Comparison of ENCODE assay signal across 12 mouse cellular contexts in genomic region chr4:63316076-63316746, GRCm38 (mm10). TPM values are rescaled to one million over a fixed set of nuclear protein-coding genes. Genes with fewer than 3 reads are reported as not detected.
DNase-seq lines count a peak whose midpoint lies in the region; ATAC-seq and TF ChIP-seq lines count a peak whose summit lies in the region.
"Had no signal": no experiment of that assay in that cellular context is flagged by ENCODE, and none has a peak within 500 bp of the region (broad histone marks: within the 10 kb centered on the region; RNA-seq: fewer than 3 reads in every experiment).

No protein-coding gene starts in this region.

- no peak overlapping the region for H3K9ac ChIP-seq in hindbrain, embryonic 11.5 days (ENCODE audit: low read depth, low read length)
- H3K9ac ChIP-seq in hindbrain, embryonic 12.5 days = no peak overlapping the region
- H3K9ac ChIP-seq in embryonic facial prominence, embryonic 14.5 days (ENCODE audit: low read depth, low read length) = no peak overlapping the region
- no peak overlapping the region for H3K9ac ChIP-seq in hindbrain, postnatal 0 days (replicated peaks; ENCODE audit: low read length)
- no peak overlapping the region for H3K9ac ChIP-seq in stomach, postnatal 0 days (ENCODE audit: low read length)
- H3K9ac ChIP-seq: liver, embryonic 14.5 days had no signal

- no peak overlapping the region for H3K27ac ChIP-seq in hindbrain, embryonic 11.5 days (ENCODE audit: low read depth, low read length)
- H3K27ac ChIP-seq in hindbrain, embryonic 12.5 days = no peak overlapping the region
- H3K27ac ChIP-seq in embryonic facial prominence, embryonic 14.5 days (replicated peaks; ENCODE audit: low read depth, low read length) = no peak overlapping the region
- no peak overlapping the region for H3K27ac ChIP-seq in hindbrain, postnatal 0 days
- no peak overlapping the region for H3K27ac ChIP-seq in stomach, postnatal 0 days (replicated peaks)
- H3K27ac ChIP-seq: liver, embryonic 14.5 days had no signal

- H3K4me1 ChIP-seq in hindbrain, embryonic 11.5 days (replicated peaks; ENCODE audit: control insufficient read depth, insufficient read depth, low read length) = no peaks in the 10 kb centered on the region
- H3K4me1 ChIP-seq in hindbrain, embryonic 12.5 days = no peaks in the 10 kb centered on the region
- H3K4me1 ChIP-seq in embryonic facial prominence, embryonic 14.5 days (ENCODE audit: control insufficient read depth, insufficient read depth, low read length) = no peaks in the 10 kb centered on the region; the same call in 1 of the 2 replicates
- no peaks in the 10 kb centered on the region for H3K4me1 ChIP-seq in hindbrain, postnatal 0 days (ENCODE audit: insufficient read depth, low read length)
- H3K4me1 ChIP-seq in stomach, postnatal 0 days (replicated peaks; ENCODE audit: control insufficient read depth, insufficient read depth) = no peaks in the 10 kb centered on the region

- TF ChIP-seq EP300 in stomach, postnatal 0 days (optimal IDR thresholded peaks at IDR 0.05) = no peak

- DNase-seq in hindbrain, embryonic 11.5 days (ENCODE audit: low spot score) = no peak
- DNase-seq in 416B (ENCODE audit: low read depth) = peak; percentile 16
- DNase-seq in embryonic facial prominence, embryonic 14.5 days (ENCODE audit: low spot score) = peak; percentile 68
- DNase-seq in hindbrain, postnatal 0 days (ENCODE audit: low spot score) = no peak
- no peak for DNase-seq in stomach, postnatal 0 days (ENCODE audit: low spot score)
- no peak for DNase-seq in cerebellum, adult 11-12 months

- no peak overlapping the region for H3K4me2 ChIP-seq in hindbrain, embryonic 11.5 days (replicated peaks; ENCODE audit: low read depth, low read length)
- H3K4me2 ChIP-seq in hindbrain, embryonic 12.5 days (replicated peaks) = no peak overlapping the region
- H3K4me2 ChIP-seq in embryonic facial prominence, embryonic 14.5 days (ENCODE audit: low read depth, low read length) = no peak overlapping the region
- no peak overlapping the region for H3K4me2 ChIP-seq in hindbrain, postnatal 0 days (ENCODE audit: low read depth, low read length)
- no peak overlapping the region for H3K4me2 ChIP-seq in stomach, postnatal 0 days (replicated peaks; ENCODE audit: low read depth)

- no peaks in the 10 kb centered on the region for H3K27me3 ChIP-seq in hindbrain, embryonic 11.5 days (ENCODE audit: control insufficient read depth, insufficient read depth, low read length)
- H3K27me3 ChIP-seq in hindbrain, embryonic 12.5 days = no peaks in the 10 kb centered on the region
- no peaks in the 10 kb centered on the region for H3K27me3 ChIP-seq in embryonic facial prominence, embryonic 14.5 days (replicated peaks; ENCODE audit: control insufficient read depth, insufficient read depth, low read length)
- H3K27me3 ChIP-seq in hindbrain, postnatal 0 days (ENCODE audit: insufficient read depth, low read length) = no peaks in the 10 kb centered on the region
- H3K27me3 ChIP-seq in stomach, postnatal 0 days (ENCODE audit: control insufficient read depth, insufficient read depth, low read length) = no peaks in the 10 kb centered on the region

- WGBS in hindbrain, embryonic 11.5 days = 76% methylated on average over 9 of the region's 9 CpGs
- WGBS in hindbrain, embryonic 12.5 days = 65% methylated on average over 9 of the region's 9 CpGs
- WGBS in embryonic facial prominence, embryonic 14.5 days = 51% methylated on average over 8 of the region's 9 CpGs
- 60% methylated on average over 9 of the region's 9 CpGs for WGBS in hindbrain, postnatal 0 days
- WGBS in stomach, postnatal 0 days = 42% methylated on average over 9 of the region's 9 CpGs

- H3K4me3 ChIP-seq in hindbrain, embryonic 11.5 days (ENCODE audit: low read depth, low read length) = no peak overlapping the region
- H3K4me3 ChIP-seq in hindbrain, embryonic 12.5 days = no peak overlapping the region
- no peak overlapping the region for H3K4me3 ChIP-seq in embryonic facial prominence, embryonic 14.5 days (ENCODE audit: low read depth, low read length)
- no peak overlapping the region for H3K4me3 ChIP-seq in hindbrain, postnatal 0 days (ENCODE audit: low read length)
- no peak overlapping the region for H3K4me3 ChIP-seq in stomach, postnatal 0 days (ENCODE audit: low read depth, low read length)
- H3K4me3 ChIP-seq: erythroblast, embryonic 14.5 days had no signal

- H3K36me3 ChIP-seq in hindbrain, embryonic 11.5 days (ENCODE audit: control insufficient read depth, insufficient read depth, low read length) = no peaks in the 10 kb centered on the region
- no peaks in the 10 kb centered on the region for H3K36me3 ChIP-seq in hindbrain, embryonic 12.5 days
- H3K36me3 ChIP-seq in embryonic facial prominence, embryonic 14.5 days (ENCODE audit: control insufficient read depth, insufficient read depth, low read length) = peaks cover 73% of the 10 kb centered on the region
- H3K36me3 ChIP-seq in hindbrain, postnatal 0 days (ENCODE audit: insufficient read depth, low read length) = no peaks in the 10 kb centered on the region
- H3K36me3 ChIP-seq in stomach, postnatal 0 days (ENCODE audit: control insufficient read depth, insufficient read depth, low read length) = peaks cover 2% of the 10 kb centered on the region
- H3K36me3 ChIP-seq: G1E had no signal

- 0 out of 2 replicates have a peak, but pooled peaks have one; percentile 15 for ATAC-seq in hindbrain, embryonic 11.5 days (ENCODE audit: low FRiP score)
- ATAC-seq in hindbrain, embryonic 12.5 days (ENCODE audit: low FRiP score) = no peak
- ATAC-seq in embryonic facial prominence, embryonic 14.5 days (ENCODE audit: low read depth) = 0 out of 2 replicates have a peak, but pooled peaks have one; percentile 41
- peak; percentile 60 for ATAC-seq in hindbrain, postnatal 0 days
- ATAC-seq in stomach, postnatal 0 days (ENCODE audit: low FRiP score, low TSS enrichment) = peak; percentile 68
- no peak for ATAC-seq in megakaryocyte-erythroid progenitor cell, adult 5-6 weeks (replicated peaks; ENCODE audit: low FRiP score, low TSS enrichment, poor library complexity, severe bottlenecking)

- no peaks in the 10 kb centered on the region for H3K9me3 ChIP-seq in hindbrain, embryonic 11.5 days (ENCODE audit: control insufficient read depth, low read length)
- no peaks in the 10 kb centered on the region for H3K9me3 ChIP-seq in hindbrain, embryonic 12.5 days (replicated peaks)
- no peaks in the 10 kb centered on the region for H3K9me3 ChIP-seq in embryonic facial prominence, embryonic 14.5 days (ENCODE audit: control insufficient read depth, low read length)
- H3K9me3 ChIP-seq in hindbrain, postnatal 0 days (ENCODE audit: low read length) = no peaks in the 10 kb centered on the region
- no peaks in the 10 kb centered on the region for H3K9me3 ChIP-seq in stomach, postnatal 0 days (ENCODE audit: control insufficient read depth, low read length)

- no peak for TF ChIP-seq CTCF in hindbrain, postnatal 0 days (IDR thresholded peaks at IDR 0.05; ENCODE audit: low read depth)
- TF ChIP-seq CTCF in stomach, postnatal 0 days (IDR thresholded peaks at IDR 0.05; ENCODE audit: low read depth) = no peak; the same call in 1 of the 2 replicates

RNA-seq across cellular contexts. Expression of gene Orm1, which starts 28.1 kb away (rescaled TPM):
- polyA plus RNA-seq in hindbrain, embryonic 11.5 days (2014; fragmentation: Nextera tagmentation; extraction: Ambion mirVana) = not detected in 2 replicates
- not detected in 2 replicates for polyA plus RNA-seq in hindbrain, embryonic 12.5 days (2016; fragmentation: Nextera tagmentation; extraction: Ambion mirVana)
- polyA plus RNA-seq in embryonic facial prominence, embryonic 14.5 days (2014; fragmentation: Nextera tagmentation; extraction: Ambion mirVana) = 0.84 and 2.5 TPM in 2 replicates
- total RNA-seq in hindbrain, postnatal 0 days (2014; rRNA removed) = not detected in 2 replicates
- not detected in 2 replicates for polyA plus RNA-seq in hindbrain, postnatal 0 days (2015; fragmentation: Nextera tagmentation; extraction: Ambion mirVana)
- polyA plus RNA-seq in stomach, postnatal 0 days (2015; fragmentation: Nextera tagmentation; extraction: Ambion mirVana) = 16.3 and 17.4 TPM in 2 replicates
- not detected in 2 replicates for total RNA-seq in megakaryocyte-erythroid progenitor cell, adult 5-6 weeks (2014; fragmentation: Nextera tagmentation)
- total RNA-seq in megakaryocyte-erythroid progenitor cell, adult 5-6 weeks (2017) = 5.1 TPM in 1 of 2 replicates, not detected in the other
- total RNA-seq: G1E had no signal
- polyA plus RNA-seq: erythroblast, embryonic 14.5 days; G1E; liver, embryonic 14.5 days; stomach, embryonic 14.5 days had no signal

RNA-seq across cellular contexts. Expression of gene Orm3, which starts 39.8 kb away (rescaled TPM):
- polyA plus RNA-seq in hindbrain, embryonic 11.5 days (2014; fragmentation: Nextera tagmentation; extraction: Ambion mirVana) = not detected in 2 replicates
- polyA plus RNA-seq in hindbrain, embryonic 12.5 days (2016; fragmentation: Nextera tagmentation; extraction: Ambion mirVana) = not detected in 2 replicates
- not detected in 2 replicates for polyA plus RNA-seq in embryonic facial prominence, embryonic 14.5 days (2014; fragmentation: Nextera tagmentation; extraction: Ambion mirVana)
- not detected in 2 replicates for total RNA-seq in hindbrain, postnatal 0 days (2014; rRNA removed)
- not detected in 2 replicates for polyA plus RNA-seq in hindbrain, postnatal 0 days (2015; fragmentation: Nextera tagmentation; extraction: Ambion mirVana)
- polyA plus RNA-seq in stomach, postnatal 0 days (2015; fragmentation: Nextera tagmentation; extraction: Ambion mirVana) = not detected in 2 replicates
- total RNA-seq in megakaryocyte-erythroid progenitor cell, adult 5-6 weeks (2014; fragmentation: Nextera tagmentation) = not detected in 2 replicates
- total RNA-seq in megakaryocyte-erythroid progenitor cell, adult 5-6 weeks (2017) = not detected in 2 replicates
- total RNA-seq: G1E had no signal
- polyA plus RNA-seq: erythroblast, embryonic 14.5 days; G1E; liver, embryonic 14.5 days; stomach, embryonic 14.5 days had no signal

RNA-seq across cellular contexts. Expression of gene Orm2, which starts 46.0 kb away (rescaled TPM):
- polyA plus RNA-seq in hindbrain, embryonic 11.5 days (2014; fragmentation: Nextera tagmentation; extraction: Ambion mirVana) = not detected in 2 replicates
- not detected in 2 replicates for polyA plus RNA-seq in hindbrain, embryonic 12.5 days (2016; fragmentation: Nextera tagmentation; extraction: Ambion mirVana)
- polyA plus RNA-seq in embryonic facial prominence, embryonic 14.5 days (2014; fragmentation: Nextera tagmentation; extraction: Ambion mirVana) = not detected in 2 replicates
- not detected in 2 replicates for total RNA-seq in hindbrain, postnatal 0 days (2014; rRNA removed)
- polyA plus RNA-seq in hindbrain, postnatal 0 days (2015; fragmentation: Nextera tagmentation; extraction: Ambion mirVana) = not detected in 2 replicates
- polyA plus RNA-seq in stomach, postnatal 0 days (2015; fragmentation: Nextera tagmentation; extraction: Ambion mirVana) = not detected in 2 replicates
- total RNA-seq in megakaryocyte-erythroid progenitor cell, adult 5-6 weeks (2014; fragmentation: Nextera tagmentation) = not detected in 2 replicates
- not detected in 2 replicates for total RNA-seq in megakaryocyte-erythroid progenitor cell, adult 5-6 weeks (2017)
- total RNA-seq: G1E had no signal
- polyA plus RNA-seq: erythroblast, embryonic 14.5 days; G1E; liver, embryonic 14.5 days; stomach, embryonic 14.5 days had no signal

Comparison
In these comparisons a context has a peak if more than half of its experiments do, and no peak if none do; other contexts are left out.
1. ATAC-seq: peak in hindbrain, embryonic 11.5 days (single experiment), embryonic facial prominence, embryonic 14.5 days (single experiment), hindbrain, postnatal 0 days (single experiment) and stomach, postnatal 0 days (single experiment); none in hindbrain, embryonic 12.5 days (single experiment) and megakaryocyte-erythroid progenitor cell, adult 5-6 weeks (single experiment).
2. DNase-seq: peak in 416B (single experiment) and embryonic facial prominence, embryonic 14.5 days (single experiment); none in hindbrain, embryonic 11.5 days (single experiment), hindbrain, postnatal 0 days (single experiment), stomach, postnatal 0 days (single experiment) and cerebellum, adult 11-12 months (single experiment).